9 mouse cellular contexts compared by ENCODE assay signal in the genomic region with DNA sequence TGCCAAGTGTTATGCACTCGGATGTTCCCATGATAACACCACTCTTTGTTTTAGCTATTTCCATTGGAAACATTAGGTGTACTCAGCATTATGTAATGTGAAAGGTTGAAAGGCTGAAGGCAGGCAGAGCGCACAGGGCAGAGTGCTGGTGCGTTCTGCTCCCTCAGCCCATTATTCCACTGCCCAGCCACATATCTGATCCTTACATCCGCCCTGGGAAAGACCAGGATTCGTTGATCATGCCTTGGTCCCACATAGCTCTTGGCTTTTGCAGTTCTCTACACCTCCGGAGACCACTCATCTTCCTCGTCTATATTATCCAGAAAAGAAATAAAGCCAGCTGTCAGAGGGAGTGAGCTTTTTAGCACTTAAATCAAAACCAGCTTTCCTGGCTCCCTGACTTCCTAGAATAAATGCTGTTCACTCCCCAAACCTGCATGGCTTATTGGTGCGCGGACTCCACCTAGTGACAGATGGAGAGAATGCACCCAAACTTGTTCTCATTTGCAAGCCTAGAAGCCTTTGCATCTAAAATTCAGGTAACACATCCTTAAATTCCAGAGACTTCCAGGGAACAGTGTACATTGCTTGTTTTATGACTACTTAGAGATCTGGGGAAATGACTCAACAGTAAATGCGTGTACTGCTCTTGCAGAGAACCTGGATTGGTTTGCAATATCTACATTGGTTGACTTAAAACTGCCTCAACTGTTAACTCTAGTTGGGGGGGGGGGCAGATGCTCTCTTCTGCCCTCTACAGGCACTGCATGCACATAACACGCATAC. TPM values are rescaled to one million over a fixed set of nuclear protein-coding genes. Genes with fewer than 3 reads are reported as not detected.
A peak's percentile ranks its signal among the peaks of the same experiment; 100 is the strongest.
DNase-seq lines count a peak whose midpoint lies in the region; ATAC-seq and TF ChIP-seq lines count a peak whose summit lies in the region.
"Had no signal": no experiment of that assay in that cellular context is flagged by ENCODE, and none has a peak within 500 bp of the region (broad histone marks: within the 10 kb centered on the region; RNA-seq: fewer than 3 reads in every experiment).

No protein-coding gene starts in this region.

- H3K27me3 ChIP-seq in MEL (ENCODE audit: control insufficient read depth in 1 of 2, insufficient read depth in 2 of 2, low read length in 2 of 2): no peaks in the 10 kb centered on the region; a peak in 1 of 4 replicates
- H3K27me3 ChIP-seq in embryonic facial prominence, embryonic 15.5 days: no peaks in the 10 kb centered on the region
- no peaks in the 10 kb centered on the region for H3K27me3 ChIP-seq in hindbrain, embryonic 11.5 days (ENCODE audit: control insufficient read depth, insufficient read depth, low read length)

- 0 out of 2 replicates have a peak, but pooled peaks have one; percentile 29 for ATAC-seq in embryonic facial prominence, embryonic 15.5 days (ENCODE audit: insufficient number of reproducible peaks, low FRiP score, low TSS enrichment, low read depth)
- ATAC-seq in hindbrain, embryonic 11.5 days (ENCODE audit: low FRiP score): peak; percentile 47; the same call in 1 of the 2 replicates

- H3K4me3 ChIP-seq in MEL (ENCODE audit: control insufficient read depth in 1 of 2, insufficient read depth in 1 of 2, low read depth in 2 of 2, low read length in 2 of 2): no peak overlapping the region
- H3K4me3 ChIP-seq in embryonic facial prominence, embryonic 15.5 days (replicated peaks): no peak overlapping the region
- no peak overlapping the region for H3K4me3 ChIP-seq in hindbrain, embryonic 11.5 days (ENCODE audit: low read depth, low read length)

- peak; percentile 69 to 74 (median 70) for TF ChIP-seq CTCF in MEL (IDR thresholded peaks at IDR 0.05 in 2 of 3, conservative IDR thresholded peaks at IDR 0.05 in 1 of 3; ENCODE audit: control insufficient read depth in 1 of 3, insufficient read depth in 1 of 3, low read depth in 2 of 3, low read length in 3 of 3, poor library complexity in 1 of 3, severe bottlenecking in 1 of 3)
- TF ChIP-seq CTCF in brain, embryonic 14.5 days (IDR thresholded peaks at IDR 0.05; ENCODE audit: borderline replicate concordance, extremely low read depth, insufficient read depth, insufficient read length): peak; percentile 81; the same call in 1 of the 2 replicates

- no peaks in the 10 kb centered on the region for H3K4me1 ChIP-seq in MEL (ENCODE audit: control insufficient read depth in 1 of 2, insufficient read depth in 2 of 2, low read length in 2 of 2)
- H3K4me1 ChIP-seq in embryonic facial prominence, embryonic 15.5 days: peaks cover 4% of the 10 kb centered on the region
- H3K4me1 ChIP-seq in hindbrain, embryonic 11.5 days (replicated peaks; ENCODE audit: control insufficient read depth, insufficient read depth, low read length): no peaks in the 10 kb centered on the region

- H3K9me3 ChIP-seq in MEL (replicated peaks; ENCODE audit: insufficient read depth, low read length): no peaks in the 10 kb centered on the region
- no peaks in the 10 kb centered on the region for H3K9me3 ChIP-seq in embryonic facial prominence, embryonic 15.5 days (replicated peaks)
- no peaks in the 10 kb centered on the region for H3K9me3 ChIP-seq in hindbrain, embryonic 11.5 days (ENCODE audit: control insufficient read depth, low read length)

- H3K9ac ChIP-seq in MEL (ENCODE audit: control insufficient read depth, low read depth, low read length, poor library complexity, severe bottlenecking): no peak overlapping the region
- no peak overlapping the region for H3K9ac ChIP-seq in embryonic facial prominence, embryonic 15.5 days
- H3K9ac ChIP-seq in hindbrain, embryonic 11.5 days (ENCODE audit: low read depth, low read length): no peak overlapping the region

- peak overlapping the region; percentile 35 for H3K4me2 ChIP-seq in embryonic facial prominence, embryonic 15.5 days (replicated peaks)
- no peak overlapping the region for H3K4me2 ChIP-seq in hindbrain, embryonic 11.5 days (replicated peaks; ENCODE audit: low read depth, low read length)

- no peaks in the 10 kb centered on the region for H3K36me3 ChIP-seq in MEL (ENCODE audit: control insufficient read depth in 1 of 2, insufficient read depth in 2 of 2, low read length in 2 of 2)
- no peaks in the 10 kb centered on the region for H3K36me3 ChIP-seq in embryonic facial prominence, embryonic 15.5 days
- no peaks in the 10 kb centered on the region for H3K36me3 ChIP-seq in hindbrain, embryonic 11.5 days (ENCODE audit: control insufficient read depth, insufficient read depth, low read length)

- DNase-seq in MEL (ENCODE audit: low read depth, low spot score): peak; percentile 50
- peak; percentile 91 for DNase-seq in brain, embryonic 14.5 days (ENCODE audit: low read depth)
- peak; percentile 87 for DNase-seq in hindbrain, embryonic 11.5 days (ENCODE audit: low spot score)
- peak; percentile 83 to 90 for DNase-seq in layer of hippocampus, postnatal 14 days (ENCODE audit: low spot score in 2 of 2)
- DNase-seq in lung, postnatal 36 days: peak; percentile 81
- DNase-seq in right cerebral cortex, postnatal 14 days: peak; percentile 78
- no peak for DNase-seq in spleen, adult 12 weeks (ENCODE audit: low spot score)

- TF ChIP-seq POLR2A in MEL (IDR thresholded peaks at IDR 0.05; ENCODE audit: control insufficient read depth in 1 of 2, insufficient read depth in 1 of 2, low read depth in 1 of 2, low read length in 2 of 2, poor library complexity in 1 of 2): no peak
- no peak for TF ChIP-seq POLR2A in brain, embryonic 14.5 days (IDR thresholded peaks at IDR 0.05; ENCODE audit: borderline replicate concordance, extremely low read depth, insufficient read depth, insufficient read length, poor library complexity, severe bottlenecking)

- 27% methylated on average over 11 of the region's 11 CpGs for WGBS in embryonic facial prominence, embryonic 15.5 days
- WGBS in hindbrain, embryonic 11.5 days: 42% methylated on average over 11 of the region's 11 CpGs

- TF ChIP-seq RAD21 in MEL (IDR thresholded peaks at IDR 0.05; ENCODE audit: low read depth, low read length): peak; percentile 73

- H3K27ac ChIP-seq in MEL (ENCODE audit: control insufficient read depth, low read depth, low read length): no peak overlapping the region
- H3K27ac ChIP-seq in embryonic facial prominence, embryonic 15.5 days (replicated peaks): no peak overlapping the region
- H3K27ac ChIP-seq in hindbrain, embryonic 11.5 days (ENCODE audit: low read depth, low read length): no peak overlapping the region

- no peak for TF ChIP-seq EP300 in MEL (IDR thresholded peaks at IDR 0.05; ENCODE audit: low read depth in 1 of 2, low read length in 2 of 2)

- no peaks in the 10 kb centered on the region for H3K79me2 ChIP-seq in MEL (ENCODE audit: control insufficient read depth, insufficient read depth, low read length, poor library complexity)

TF ChIP-seq in MEL, 35 proteins besides CTCF, POLR2A, EP300 and RAD21:
- TF ChIP-seq ZC3H11A (IDR thresholded peaks at IDR 0.05; ENCODE audit: low read depth, low read length): peak; percentile 33; the same call in 1 of the 2 replicates
- no peak for TF ChIP-seq ETS1 (IDR thresholded peaks at IDR 0.05; ENCODE audit: low read depth, low read length)
- TF ChIP-seq SMC3 (IDR thresholded peaks at IDR 0.05; ENCODE audit: low read depth, low read length): peak; percentile 63

RNA-seq across cellular contexts. Expression of a gene that starts 26.3 kb away (rescaled TPM):
- total RNA-seq in MEL (2012; rRNA removed): 0.19 TPM in 1 of 2 replicates, not detected in the other
- not detected for polyA plus RNA-seq in MEL (2012; ENCODE audit: insufficient read depth in 1 of 2, insufficient read length in 2 of 2, low read depth in 1 of 2, low replicate concordance in 2 of 2, missing spikeins in 1 of 2)
- not detected in 2 replicates for polyA plus RNA-seq in brain, embryonic 14.5 days (2012; rRNA removed)
- not detected in 2 replicates for polyA plus RNA-seq in embryonic facial prominence, embryonic 15.5 days (2015; fragmentation: Nextera tagmentation; extraction: Ambion mirVana)
- polyA plus RNA-seq in hindbrain, embryonic 11.5 days (2014; fragmentation: Nextera tagmentation; extraction: Ambion mirVana): not detected in 2 replicates
- total RNA-seq in layer of hippocampus, postnatal 14 days (2021): not detected
- total RNA-seq: hematopoietic stem cell, adult 5-6 weeks had no signal
